Mouse (Mus musculus) testis, adult 2 months (tissue): Measurements from ENCODE around the gene Utp6.

ENCODE experiments used
- CTCF ChIP-seq: fragments of 200-500 bp; IDR thresholded peaks from 2 replicates; pipeline ENCODE4 v1.5.1; 2012; ENCODE audit warnings: low read depth, mild to moderate bottlenecking, inconsistent platforms, low read length, moderate library complexity; ENCODE audit not compliant: control insufficient read depth, insufficient read depth, insufficient replicate concordance
- POLR2A ChIP-seq: fragments of 200-500 bp; IDR thresholded peaks from 2 replicates; pipeline ENCODE4 v1.6.1; 2012; ENCODE audit warnings: low read depth, mild to moderate bottlenecking, inconsistent platforms, low read length, moderate library complexity; ENCODE audit not compliant: control insufficient read depth

DNA sequence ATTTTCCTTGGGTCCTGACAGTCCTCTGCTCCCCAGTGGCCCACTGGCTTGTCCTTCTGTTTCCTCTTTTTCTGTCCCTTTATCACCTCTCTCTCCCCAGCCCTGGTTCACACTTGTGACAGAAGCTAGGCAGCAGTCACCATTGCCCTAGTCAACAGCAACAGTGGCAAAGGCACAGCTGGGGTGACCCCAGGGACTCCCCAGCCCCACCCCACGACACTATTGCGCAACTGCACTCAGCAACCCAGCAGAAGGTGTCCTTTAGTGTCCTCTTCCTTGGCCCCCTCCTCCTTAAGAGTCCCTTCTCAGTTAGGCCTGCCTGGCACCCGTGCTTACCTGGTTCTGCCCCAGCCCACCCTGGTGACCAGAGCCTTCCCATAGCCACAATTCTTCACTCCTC is 40.0 kb downstream of the Utp6 start:
- TF ChIP-seq CTCF: no peak
- TF ChIP-seq POLR2A: no peak
